Mouse (Mus musculus) gastrocnemius, postnatal 14 days (tissue): ENCODE data around the gene Gm7903. TPM values are rescaled to one million over a fixed set of nuclear protein-coding genes. Genes with fewer than 3 reads are reported as not detected.
"Not testable (repeated sequence)": the region's sequence is repeated elsewhere in the genome, so short reads cannot be mapped to it uniquely, and the experiment has no call there.

Experiments used
- DNase-seq: peaks from one replicate; pipeline ENCODE4 v3.0.0; 2021; ENCODE audit warnings: mixed read lengths
- intact Hi-C: fragments of 180-260 bp; cut with DNase I; formaldehyde crosslinking; loops from one replicate; pipeline ENCODE4 v1.15.1; 2025; ENCODE audit warnings: low total_unique reads
- long read RNA-seq, 2 experiments: library from polyadenylated mRNA; stranded (forward); transcript quantifications; one replicate each; pipeline ENCODE4 v2.0.0; 2021
- total RNA-seq, 2 experiments: library from RNA; stranded (reverse); gene quantifications; 2 replicates each; pipeline ENCODE4 v1.2.3; 2021

Gm7903 gene
- not detected for total RNA-seq
- long read RNA-seq, experiment 1: 0 reads
- long read RNA-seq, experiment 2: 0 reads

DNA sequence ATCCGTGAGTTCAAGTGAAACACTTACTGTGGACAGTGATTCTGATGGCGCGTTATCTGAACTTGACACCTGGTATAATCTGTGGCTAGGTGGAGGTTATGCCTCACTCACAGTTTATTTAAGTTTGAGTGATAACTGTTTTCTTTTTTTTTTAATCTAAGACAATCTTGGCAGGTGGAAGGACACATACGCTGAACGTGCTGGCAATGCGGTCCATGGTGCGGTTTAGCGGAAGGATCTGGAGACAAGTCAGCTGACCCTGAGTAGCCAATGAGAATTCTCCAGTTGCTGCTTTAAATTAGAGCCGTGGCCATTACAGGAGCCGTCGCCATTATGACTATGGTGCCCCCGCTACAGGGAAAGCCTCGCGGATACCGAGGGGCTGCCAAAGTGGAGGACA, at the start of gene Gm7903:
TSS of gene Gm7903 (plus strand) at position 301 of the 400 bp plus-strand sequence.
- intact Hi-C loops, DNase-seq: not testable (repeated sequence)

DNA sequence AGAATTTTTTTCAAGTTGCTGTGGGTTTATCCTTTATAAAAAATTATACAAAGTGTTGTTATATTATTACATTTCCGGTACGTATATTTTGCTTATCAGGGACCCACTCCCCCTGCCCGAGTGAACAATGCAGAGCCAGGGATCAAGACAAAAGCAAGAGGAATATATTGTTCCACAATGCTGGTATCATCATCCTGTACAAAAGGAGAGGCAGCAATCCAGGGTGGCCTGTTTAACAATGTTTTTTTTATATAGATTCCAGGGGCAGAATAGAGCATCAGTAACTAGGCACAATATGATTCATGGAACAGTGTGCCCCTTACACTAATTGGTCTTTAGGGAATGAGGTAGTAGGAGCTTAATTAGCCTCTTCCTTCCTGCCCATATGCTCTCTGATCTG, 30.1 kb upstream of the Gm7903 start:
- DNase-seq, intact Hi-C loops: not testable (repeated sequence)

DNA sequence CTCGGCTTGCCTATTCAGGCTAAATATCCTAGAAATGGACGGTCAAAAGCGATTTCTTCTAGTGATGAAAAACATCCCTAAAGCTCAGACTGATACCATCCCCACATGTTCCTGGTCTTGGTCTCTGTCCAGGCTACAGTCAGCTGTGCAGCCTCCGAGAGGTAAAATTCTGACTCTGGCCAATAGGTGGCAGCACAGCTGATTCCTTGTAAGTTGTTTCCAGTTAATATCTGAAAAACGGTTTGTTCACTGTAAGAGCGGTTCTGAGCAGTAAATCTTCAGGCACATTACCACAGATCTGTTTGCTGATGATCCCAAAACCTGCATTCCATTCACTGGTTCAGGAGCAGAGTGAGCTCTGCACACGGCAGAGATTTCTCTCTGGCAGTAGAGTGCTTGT, 12.4 kb upstream of the Gm7903 start:
- intact Hi-C loops: not testable (repeated sequence)

GRCm38 (mm10) chrX:135421824-135422223, 11.8 kb upstream of the Gm7903 start:
- intact Hi-C loops, DNase-seq: not testable (repeated sequence)

More for the DNA sequence above, 12.4 kb upstream of the Gm7903 start:
- not testable (repeated sequence) for DNase-seq

DNA sequence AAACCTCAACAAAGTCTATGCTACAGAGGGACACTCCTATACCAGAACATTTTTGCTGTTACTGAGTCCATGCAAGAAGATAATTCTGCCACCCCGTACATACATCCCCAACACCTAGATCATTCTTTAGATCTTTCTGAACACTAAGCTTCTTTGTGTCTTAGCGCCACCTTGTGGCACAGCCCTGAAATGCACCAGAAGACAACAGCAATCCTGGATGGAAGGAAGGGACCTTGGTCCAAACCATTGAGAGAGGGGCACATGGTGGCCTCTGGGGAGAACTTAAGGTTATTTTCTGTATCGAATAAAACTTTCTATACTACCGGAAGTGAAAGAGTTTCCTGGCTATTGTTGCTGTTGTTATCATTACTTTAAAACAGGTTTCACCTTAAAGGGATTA, 11.2 kb upstream of the Gm7903 start:
- DNase-seq, intact Hi-C loops: not testable (repeated sequence)

DNA sequence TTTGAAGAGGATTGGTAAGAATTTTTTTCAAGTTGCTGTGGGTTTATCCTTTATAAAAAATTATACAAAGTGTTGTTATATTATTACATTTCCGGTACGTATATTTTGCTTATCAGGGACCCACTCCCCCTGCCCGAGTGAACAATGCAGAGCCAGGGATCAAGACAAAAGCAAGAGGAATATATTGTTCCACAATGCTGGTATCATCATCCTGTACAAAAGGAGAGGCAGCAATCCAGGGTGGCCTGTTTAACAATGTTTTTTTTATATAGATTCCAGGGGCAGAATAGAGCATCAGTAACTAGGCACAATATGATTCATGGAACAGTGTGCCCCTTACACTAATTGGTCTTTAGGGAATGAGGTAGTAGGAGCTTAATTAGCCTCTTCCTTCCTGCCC, 30.5 kb downstream of the Gm7903 start:
- DNase-seq, intact Hi-C loops: not testable (repeated sequence)

DNA sequence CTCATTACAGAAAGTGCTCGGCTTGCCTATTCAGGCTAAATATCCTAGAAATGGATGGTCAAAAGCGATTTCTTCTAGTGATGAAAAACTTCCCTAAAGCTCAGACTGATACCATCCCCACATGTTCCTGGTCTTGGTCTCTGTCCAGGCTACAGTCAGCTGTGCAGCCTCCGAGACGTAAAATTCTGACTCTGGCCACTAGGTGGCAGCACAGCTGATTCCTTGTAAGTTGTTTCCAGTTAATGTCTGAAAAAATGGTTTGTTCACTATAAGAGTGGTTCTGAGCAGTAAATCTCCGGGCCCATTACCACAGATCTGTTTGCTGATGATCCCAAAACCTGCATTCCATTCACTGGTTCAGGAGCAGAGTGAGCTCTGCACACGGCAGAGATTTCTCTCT, 48.3 kb downstream of the Gm7903 start:
- intact Hi-C loops, DNase-seq: not testable (repeated sequence)

- DNase-seq, intact Hi-C loops: not testable (repeated sequence)
Observed at GRCm38 (mm10) chrX:135483183-135483582, 49.5 kb downstream of the Gm7903 start.

Other genes starting within 250 kb of the Gm7903 start
- 1 to 10 TPM in 1 of 2 experiments, under 1 TPM in 1; 0.64 to 1.1 TPM for gene Tceal6, start 223.1 kb upstream of the Gm7903 start, total RNA-seq
- not detected for gene Pramel3, start 131.5 kb upstream of the Gm7903 start, total RNA-seq
- gene Gm5128, start 60.6 kb upstream of the Gm7903 start, total RNA-seq: not detected
- not detected for gene AV320801, start 60.8 kb downstream of the Gm7903 start, total RNA-seq
- not detected for gene Nxf7, start 164.9 kb downstream of the Gm7903 start, total RNA-seq
- not detected for gene Prame, start 193.9 kb downstream of the Gm7903 start, total RNA-seq